Mouse (Mus musculus): Measurements from ENCODE around the gene Spem2.

DNA sequence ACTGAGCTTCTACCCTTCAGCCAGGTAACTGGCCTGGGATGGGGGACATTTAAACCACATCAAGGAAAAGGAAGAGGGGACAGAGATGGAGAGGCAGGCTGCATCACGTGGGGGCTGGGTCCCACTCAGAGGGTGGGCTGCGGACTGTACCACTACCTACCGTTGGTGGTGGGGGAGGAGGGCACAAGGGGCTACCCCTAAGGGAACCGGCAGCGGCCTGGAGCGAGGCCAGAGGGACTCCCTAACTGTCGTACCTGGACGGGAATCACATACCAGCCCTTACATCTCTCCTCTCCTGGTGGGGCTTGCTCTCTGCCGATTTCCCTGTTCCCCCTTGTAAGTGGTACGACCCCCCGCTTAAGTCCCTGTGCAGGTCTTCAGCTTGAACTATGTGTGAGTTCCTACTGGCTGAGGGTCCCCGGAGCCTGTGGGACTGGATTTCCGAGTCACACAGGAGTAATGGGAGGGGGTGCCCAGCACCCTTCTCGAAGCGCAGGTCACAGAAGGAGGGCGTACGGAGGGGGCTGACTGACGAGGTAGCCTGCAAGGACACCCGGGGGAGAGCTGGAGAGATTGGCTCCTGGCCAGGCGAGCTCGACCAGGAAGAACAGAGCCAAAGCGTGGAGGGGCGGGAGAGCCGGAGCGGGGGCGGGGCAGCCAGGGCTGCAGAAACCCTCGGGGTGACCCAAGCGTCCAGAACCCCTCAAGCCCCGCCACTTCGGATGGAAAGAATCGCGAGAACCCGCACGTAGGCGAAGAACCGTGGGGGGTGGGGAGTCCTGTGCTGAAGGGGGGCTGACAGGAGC, 17.7 kb downstream of the Spem2 start:
- TF ChIP-seq CTCF (conservative IDR thresholded peaks at IDR 0.05 in 1 of 2, IDR thresholded peaks at IDR 0.05 in 1 of 2; ENCODE audit: low read depth in 2 of 2, low read length in 2 of 2) (no peak), MAX (IDR thresholded peaks at IDR 0.05; ENCODE audit: low read length) (peak; percentile 20; the same call in 1 of the 2 replicates), NELFE (IDR thresholded peaks at IDR 0.05; ENCODE audit: low read depth, low read length) (no peak; the same call in 1 of the 2 replicates)

All from CH12.LX (cell line).